Mouse (Mus musculus): Measurements from ENCODE around the gene Sox9. TPM values are rescaled to one million over a fixed set of nuclear protein-coding genes. Genes with fewer than 3 reads are reported as not detected.
A peak's percentile ranks its signal among the peaks of the same experiment; 100 is the strongest.

The Sox9 gene
- polyA plus RNA-seq, 1 experiment = 21.4 TPM

DNA sequence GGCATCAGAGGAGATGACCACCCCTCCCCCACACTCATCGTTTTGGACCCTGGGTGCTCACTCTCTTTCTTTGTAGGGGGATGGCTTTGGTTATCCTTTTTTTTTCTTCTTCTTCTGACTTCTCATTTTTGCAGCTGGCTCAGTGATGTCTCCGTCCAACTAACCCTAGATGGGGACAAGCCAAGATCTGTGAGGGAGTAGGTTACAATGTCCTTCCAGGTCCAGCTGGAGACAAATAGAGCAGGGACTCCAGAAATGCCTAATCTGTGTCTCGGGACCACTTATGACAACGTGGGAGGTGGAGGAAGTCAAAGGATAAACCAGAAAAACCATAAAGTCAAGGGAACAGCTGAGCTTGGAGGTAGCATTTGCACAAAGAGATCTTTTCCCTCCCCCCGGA is 14.4 kb downstream of the Sox9 start:
- no peak for DNase-seq (ENCODE audit: extremely low spot score in 1 of 2, low spot score in 1 of 2)

DNA sequence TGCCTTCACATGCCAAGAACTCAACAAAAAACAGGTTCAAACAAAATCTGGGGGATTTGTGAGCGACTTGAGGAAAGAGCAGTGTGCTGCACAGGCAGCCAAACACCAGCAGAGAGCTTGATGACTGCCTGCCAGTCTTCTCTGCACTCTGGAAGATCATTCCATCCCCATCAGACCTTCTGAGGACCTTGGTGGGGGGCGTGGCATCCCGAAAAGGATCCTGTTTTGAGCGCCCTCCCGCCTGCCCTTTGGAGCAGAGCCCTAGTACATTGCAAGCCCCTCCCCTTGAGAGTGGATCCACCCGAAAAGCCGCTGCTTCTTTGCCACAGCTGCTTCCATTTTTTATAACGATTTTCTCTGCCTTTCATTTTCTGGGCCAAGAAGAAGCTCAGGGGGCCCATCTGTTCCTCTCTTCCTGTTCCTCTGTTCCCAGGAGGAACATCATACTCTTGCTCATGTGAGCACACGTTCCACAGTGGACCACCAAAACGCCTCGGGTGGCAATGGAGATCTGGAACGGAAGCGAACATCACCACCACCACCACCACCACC is 16.9 kb downstream of the Sox9 start:
- DNase-seq (ENCODE audit: extremely low spot score in 1 of 2, low spot score in 1 of 2) = no peak

DNA sequence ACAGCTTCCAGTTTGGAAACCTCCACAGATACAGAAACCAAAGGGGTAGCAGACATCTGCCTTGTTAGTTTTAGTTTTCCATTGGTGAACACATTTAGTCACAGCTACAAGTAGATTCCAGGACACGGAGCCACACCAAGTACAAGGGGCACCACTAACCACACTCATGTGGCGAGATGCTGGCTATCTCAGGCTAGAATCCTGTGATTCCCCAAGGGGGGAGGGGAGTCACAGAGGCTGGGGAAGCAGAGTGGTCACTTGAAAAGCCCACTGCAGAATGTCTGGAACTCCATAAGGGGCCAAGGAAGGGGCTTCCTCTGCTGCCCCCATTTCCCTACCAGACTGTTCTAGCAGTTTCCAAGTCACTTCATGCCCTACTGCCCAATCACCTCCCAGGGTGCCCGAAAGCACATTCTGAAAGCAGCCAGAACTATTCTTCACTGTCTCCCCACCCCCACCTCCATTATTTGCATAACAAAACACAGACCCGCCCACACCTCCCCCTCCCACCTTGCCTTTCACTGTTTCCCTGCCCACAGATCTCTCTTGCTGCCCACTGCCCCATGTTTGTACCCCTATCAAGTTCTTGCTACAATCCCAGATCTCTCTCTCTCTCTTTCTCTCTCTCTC is 19.3 kb downstream of the Sox9 start:
- no peak for DNase-seq (ENCODE audit: extremely low spot score in 1 of 2, low spot score in 1 of 2)

DNA sequence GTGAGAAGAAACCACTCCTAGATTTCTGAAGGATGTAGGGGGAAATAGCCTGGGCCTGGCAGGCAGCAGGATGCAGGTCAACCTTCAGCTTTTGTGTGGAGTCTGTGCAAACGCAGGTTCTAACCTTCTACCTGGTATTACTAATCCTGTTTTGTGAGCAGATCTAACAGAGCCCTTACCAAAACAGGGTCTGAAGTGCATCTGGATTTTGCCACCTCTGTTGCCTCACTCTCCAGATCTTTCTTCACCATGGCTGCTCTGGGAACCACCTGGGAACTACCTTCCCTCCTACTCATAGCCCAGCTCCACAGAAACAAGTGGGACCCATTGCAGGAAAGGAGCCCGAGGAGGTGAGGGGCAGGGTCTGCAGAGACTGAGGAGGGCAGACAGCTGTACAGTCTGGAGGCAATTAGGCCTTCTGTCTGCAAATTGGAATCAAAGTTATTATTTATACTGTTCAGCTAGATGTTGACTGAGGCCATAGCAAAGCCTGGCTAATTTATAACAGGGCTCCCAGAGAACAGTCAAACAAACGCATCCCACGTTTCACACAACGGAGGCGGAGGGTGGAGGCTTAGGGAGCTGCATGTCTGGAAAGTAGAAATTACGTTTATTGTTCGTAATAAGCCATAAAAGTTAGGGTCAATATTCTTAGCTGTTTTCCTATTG is 25.9 kb downstream of the Sox9 start:
- no peak for DNase-seq (ENCODE audit: extremely low spot score in 1 of 2, low spot score in 1 of 2)

DNA sequence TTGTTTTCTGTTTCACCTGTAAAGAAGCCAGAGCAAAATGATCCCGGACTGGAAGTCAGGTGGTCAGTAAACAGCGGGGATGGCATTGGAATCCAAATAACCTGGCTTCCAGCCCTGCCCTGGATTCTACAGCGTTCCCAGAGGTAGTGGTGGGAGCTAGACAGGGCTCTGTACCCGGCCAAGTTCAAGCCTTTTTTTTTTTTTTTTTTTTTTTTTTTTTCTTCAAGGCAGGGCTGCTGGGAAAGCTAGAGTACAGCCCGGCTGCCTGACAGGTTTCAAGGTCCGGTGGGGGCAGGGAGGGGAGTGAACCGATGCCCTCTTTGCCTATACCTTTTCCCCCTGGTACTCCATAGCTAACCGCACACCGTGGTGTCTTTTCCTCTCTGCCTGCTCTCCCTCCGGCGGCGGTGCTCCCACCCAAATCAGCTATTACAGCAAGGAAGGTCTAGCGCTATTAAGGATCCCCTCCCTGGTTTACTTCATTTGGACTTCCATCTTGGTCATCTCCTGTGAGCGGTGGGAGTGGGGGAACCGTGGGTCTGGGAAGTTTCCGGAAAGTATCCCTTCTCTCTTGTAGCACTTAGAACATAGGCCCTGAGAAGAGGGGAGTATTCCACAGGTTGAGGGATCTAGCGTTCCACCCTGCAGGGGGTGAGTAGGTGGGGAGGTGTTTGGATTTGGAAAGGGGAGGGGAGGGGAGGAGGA is 28.6 kb downstream of the Sox9 start:
- DNase-seq (ENCODE audit: extremely low spot score in 1 of 2, low spot score in 1 of 2) = peak in 1 of 2 experiments; percentile 30

DNA sequence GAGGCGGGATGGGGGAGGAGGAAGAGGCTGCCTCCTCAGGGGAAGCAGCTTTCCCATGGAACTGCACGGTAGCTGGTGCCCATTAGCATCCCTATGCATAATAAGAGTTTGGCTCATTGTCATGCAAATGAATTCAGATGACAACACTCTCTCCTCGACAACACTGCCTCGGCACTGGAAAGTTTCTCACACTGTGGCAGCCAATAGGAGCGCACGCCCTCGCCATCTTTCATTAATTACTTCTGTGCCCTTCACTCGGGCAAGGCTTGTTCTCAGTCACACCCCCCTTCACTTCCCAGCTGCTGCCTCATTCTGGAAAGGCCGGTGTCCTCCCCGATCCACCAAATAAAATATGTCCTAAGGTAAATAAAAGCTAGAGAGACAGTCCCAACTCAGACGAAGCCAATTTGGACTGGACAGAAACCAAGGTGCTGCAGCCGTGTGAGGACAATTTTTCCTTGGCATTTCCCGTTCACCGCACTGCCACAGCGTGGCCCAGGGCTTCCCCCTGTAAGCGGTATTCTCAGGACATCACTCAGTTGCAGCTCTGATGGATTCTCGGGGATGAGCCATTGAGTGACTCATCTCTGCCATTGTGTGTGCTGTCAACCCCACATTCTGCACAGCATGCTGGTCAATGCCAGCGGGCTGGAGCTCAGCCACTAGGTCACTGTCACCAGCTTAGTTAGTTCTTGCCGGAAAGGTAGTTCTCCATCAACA is 29.3 kb downstream of the Sox9 start:
- DNase-seq (ENCODE audit: extremely low spot score in 1 of 2, low spot score in 1 of 2) = peak; percentile 65 to 74

DNA sequence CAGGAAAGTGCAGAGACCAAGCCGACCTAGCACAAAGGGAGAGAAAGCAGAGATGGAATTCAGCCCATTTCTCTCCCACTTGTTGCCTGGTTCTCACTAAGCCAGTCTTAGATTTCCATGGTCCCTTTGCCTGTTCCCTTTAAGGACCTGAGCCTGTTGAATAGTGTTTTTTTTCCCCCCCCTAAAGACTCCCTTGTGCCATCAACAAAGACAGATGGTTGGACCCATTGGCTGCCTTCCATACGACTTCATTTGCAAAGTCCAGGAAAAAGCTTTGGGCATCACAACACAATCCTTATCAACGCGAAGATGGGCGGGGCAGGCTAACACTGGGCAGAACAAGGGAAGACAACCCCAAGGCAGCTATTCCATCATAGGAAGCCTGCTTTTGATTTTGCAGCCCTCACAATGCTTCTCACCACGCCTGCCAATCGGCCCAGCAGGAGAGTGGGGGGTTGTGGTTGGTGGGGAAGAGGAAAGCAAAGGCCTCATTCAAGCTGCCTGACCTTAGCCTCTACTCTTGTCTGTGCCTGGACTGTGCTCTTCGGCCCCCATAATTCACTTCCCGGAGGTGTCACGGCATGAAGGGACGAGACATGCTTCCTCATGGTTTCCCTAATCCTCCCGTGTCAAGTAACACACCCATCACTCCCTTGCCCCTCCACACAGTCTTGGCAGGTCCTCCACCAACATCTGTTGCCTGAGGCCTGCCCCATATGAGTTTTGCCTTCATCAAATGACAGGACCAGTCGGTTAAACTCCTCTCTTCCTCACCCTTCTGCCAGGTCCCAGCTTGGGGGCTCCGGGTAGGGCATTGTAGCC is 36.0 kb downstream of the Sox9 start:
- DNase-seq (ENCODE audit: extremely low spot score in 1 of 2, low spot score in 1 of 2) = no peak

DNA sequence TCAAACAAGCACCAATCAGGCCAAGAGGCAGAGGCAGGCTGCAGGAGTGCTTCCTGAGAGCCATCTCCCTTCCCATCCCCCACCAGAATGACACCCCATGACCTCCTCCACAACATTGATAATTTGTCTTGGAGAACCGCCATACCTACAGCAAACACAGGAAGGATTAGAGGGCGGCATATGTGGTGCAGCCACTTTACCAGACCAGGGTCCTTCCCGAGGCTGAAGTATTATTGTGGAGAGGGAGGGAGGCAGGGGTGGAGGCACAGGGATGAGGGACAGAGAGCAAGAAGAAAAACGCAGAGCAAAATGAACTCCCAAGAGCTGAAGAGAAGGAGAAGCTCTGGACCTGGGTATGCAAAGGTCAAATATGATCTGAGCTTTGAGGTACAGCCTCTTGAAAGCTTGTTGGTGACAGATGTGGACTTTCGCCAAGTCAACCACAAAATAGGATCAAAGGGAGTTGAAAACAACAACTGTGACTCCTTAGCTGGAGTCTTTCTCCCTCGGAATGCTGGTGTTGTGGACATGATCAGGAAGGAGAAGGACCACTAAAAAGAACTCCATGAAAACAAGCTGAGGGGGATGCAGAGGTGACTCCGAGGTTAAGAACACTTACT is 36.7 kb downstream of the Sox9 start:
- DNase-seq (ENCODE audit: extremely low spot score in 1 of 2, low spot score in 1 of 2) = no peak

DNA sequence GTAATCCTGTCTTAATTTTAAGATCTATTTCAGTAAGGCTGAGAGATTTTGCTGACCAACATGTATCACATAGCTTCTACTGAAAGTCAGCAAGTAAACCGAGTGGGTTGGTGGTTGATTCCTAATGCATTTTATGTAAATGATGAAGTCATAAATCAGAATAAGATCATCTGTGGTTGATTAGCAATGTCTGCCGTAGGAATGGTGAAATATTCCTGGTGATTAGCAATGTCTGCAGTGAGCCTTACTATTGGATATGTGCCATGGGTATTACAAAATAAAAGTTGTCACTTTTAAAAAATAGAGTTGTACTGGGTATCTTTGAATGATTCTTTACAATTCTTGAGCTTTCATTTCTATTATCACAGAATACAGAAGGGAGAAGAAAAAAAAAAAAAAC is 39.5 kb downstream of the Sox9 start:
- DNase-seq (ENCODE audit: extremely low spot score in 1 of 2, low spot score in 1 of 2) = no peak

DNA sequence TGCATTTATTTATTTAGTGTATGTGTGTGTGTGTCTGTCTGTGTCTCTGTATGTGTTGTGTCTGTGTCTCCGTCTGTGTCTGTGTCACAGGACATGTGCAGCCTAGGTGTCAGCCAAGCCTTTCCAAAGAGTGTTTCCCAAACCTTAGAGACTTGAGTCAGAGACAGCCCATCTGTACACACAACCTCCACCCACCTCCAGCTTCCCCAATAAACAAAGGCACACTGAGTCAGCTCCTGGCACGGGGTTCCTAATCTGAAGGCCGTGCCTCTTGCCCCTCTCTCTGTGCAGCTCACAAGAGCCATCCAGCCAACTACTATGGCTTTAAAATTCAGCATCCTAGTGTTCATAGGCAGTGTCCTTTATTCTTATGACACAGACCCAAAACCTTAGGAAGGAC is 42.1 kb downstream of the Sox9 start:
- DNase-seq (ENCODE audit: extremely low spot score in 1 of 2, low spot score in 1 of 2) = no peak

DNA sequence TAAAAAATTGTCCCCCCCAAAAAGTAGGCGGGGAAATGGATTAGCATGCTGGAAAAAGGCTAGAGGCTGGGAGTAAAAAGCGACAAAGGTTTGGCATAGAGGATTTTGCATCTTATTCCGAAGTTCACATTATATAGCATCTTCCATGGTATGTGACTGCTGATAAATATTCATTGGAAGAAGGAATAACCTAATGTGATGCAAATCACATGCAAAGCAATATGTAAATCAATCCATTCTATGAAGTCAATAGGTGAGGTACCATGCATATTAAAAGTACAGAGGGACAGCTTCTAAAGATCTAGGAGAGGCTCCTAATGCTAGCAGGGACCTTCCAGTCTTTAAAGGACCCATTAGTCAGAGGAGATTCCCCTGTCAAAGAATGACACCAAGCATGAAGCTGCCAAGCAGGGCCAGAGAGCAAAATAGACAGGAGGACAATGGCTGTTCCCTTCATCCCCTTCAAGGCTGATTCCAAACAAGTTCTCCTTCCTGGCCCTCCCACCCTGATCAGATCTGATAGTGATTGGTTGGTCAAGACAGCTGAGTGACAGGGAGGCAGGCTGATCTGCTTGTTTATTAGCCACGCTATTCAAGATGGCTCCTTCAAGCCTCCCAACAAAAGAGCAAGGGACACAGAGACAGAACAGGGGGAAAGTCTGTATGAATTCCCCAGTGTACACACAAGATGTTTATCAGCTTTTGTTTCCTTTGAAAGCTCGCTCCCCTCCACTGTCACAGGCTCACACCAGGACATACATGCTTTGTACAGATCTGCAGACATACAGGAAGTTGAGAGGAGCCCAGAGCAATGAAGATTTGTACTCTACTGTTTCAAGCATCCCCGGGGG is 44.4 kb downstream of the Sox9 start:
- no peak for DNase-seq (ENCODE audit: extremely low spot score in 1 of 2, low spot score in 1 of 2)

DNA sequence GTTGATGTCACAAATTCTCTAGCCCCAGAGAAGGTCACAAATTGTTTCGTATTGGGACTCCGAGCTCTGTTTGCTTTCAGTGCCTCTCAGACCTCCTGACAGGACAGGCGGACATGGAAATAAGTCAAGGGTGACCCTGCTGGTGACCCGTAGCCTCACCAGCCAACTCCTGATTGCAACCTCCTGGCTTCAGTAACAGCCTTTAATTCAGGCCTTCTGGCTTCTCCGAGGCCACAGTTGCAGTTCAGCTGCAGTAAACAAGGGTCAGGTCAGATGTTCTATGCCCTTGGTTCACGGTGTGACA is 45.0 kb downstream of the Sox9 start:
- no peak for DNase-seq (ENCODE audit: extremely low spot score in 1 of 2, low spot score in 1 of 2)

DNA sequence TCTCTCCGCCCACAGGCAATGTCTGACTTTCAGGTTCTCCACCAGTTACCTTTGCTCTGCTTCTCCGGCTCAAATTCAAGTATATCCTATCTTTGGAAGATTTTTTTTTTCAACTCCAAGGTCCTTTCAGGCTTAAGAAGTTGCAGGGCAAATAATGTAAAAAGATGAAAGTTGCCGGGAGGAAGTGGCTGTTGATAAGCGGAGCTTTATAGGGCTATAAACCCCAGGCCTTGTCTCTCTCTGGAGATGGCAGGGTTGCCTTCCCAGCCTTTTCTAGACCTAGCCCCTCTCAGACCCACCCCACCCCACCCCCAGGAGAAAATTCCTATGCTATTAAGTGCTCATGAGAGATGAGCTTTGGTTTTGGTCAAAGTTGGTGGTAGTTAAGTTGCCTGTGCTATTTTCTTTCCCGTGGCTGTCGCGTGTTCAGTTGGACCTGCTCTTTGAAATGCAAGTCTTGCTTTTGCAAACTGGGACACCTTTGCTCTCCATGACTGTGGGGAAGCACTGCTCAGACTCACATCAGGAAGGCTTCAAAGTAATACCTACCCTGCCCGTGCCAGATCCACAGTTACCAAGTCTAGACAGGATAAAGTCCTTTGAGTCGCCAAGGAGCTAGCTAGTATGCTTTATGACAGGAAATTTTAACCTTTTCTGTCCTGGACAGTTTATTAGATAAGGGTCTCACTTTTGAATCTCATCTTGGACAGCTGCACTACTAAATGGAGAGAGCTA is 46.7 kb downstream of the Sox9 start:
- DNase-seq (ENCODE audit: extremely low spot score in 1 of 2, low spot score in 1 of 2) = no peak

DNA sequence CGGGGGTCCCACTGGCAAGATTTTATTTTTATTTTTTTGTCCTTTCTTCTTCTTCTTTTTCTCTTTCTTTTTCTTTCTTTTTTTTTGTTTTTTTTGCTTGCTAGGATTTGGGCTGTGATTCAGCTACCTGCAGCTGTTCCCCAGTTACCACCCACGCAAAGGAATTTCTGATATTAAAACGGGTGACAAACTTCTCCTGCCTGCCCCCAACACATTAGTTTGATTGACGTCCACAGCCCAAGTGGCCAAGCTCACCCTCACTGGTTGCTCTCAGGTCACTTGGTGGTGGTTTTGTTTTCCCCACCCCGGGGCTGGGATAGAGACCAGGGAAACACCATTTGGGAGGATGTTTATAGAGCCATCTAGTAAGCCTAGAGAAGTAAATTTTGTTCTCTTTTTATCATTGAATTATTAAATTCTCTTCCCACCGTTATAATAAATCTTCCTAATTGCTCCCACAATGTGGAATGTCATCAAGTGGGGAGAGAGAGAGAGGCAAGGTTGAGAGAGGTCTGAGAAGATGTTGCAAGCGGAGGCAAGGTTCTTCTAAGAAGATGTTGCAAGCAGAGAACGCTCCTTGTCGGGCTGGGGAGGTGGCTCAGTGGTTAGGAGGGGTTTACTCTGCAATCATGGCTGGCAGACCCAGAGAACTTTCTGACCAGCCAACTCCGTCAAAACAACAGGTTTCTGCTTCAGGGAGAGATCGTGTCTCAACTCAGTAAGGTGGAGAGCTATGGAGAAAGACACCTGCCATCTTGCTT is 52.4 kb downstream of the Sox9 start:
- peak in 1 of 2 experiments; percentile 27 for DNase-seq (ENCODE audit: extremely low spot score in 1 of 2, low spot score in 1 of 2)

DNA sequence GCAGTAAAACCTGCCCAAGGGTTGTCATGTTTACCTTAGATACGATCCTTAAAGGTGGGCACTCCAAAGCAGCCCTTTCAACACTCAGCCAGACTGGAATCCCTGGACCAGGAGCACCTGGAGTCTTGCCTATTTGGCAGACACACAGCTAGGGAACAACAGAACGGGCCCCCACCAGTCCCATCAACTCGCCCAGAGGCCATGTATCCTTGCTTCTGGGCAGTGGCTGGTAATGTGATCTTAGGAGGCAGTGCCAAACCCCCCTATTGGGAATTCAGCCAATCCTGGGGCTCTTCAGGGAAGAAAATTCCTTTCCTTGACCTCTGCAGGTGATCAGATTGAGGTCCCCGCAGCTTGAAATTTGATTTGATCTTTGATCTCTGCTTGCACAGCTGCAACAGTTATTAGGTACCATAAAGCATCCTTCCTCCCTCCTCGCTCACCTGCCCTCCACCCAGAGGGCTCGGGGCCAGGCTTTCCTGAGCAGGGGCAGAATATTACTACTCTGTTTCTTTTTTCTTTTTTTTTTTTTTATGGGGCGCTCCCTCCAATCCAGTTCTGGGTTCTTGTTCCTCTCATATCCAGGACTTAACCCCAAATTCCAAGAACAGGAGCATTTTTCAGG is 53.6 kb downstream of the Sox9 start:
- no peak for DNase-seq (ENCODE audit: extremely low spot score in 1 of 2, low spot score in 1 of 2)
